Mouse (Mus musculus) hindbrain, embryonic 12.5 days (tissue): ENCODE measurements around the gene Mthfd1. TPM values are rescaled to one million over a fixed set of nuclear protein-coding genes. Genes with fewer than 3 reads are reported as not detected.

ENCODE experiments used
- ATAC-seq: fragments of 200-750 bp; cut with Nextera tagmentation; 2 replicates; pipeline ENCODE4 v1.8.0; 2017; ENCODE audit warnings: moderate TSS enrichment; ENCODE audit not compliant: low FRiP score
- H3K27ac ChIP-seq: fragments of 300-500 bp; sonication (generic); 2 replicates; pipeline ENCODE4 v1.5.1; 2016; ENCODE audit warnings: mild to moderate bottlenecking
- H3K27me3 ChIP-seq: fragments of 300-500 bp; sonication (generic); 2 replicates; pipeline ENCODE4 v1.6.1; 2016; ENCODE audit warnings: mild to moderate bottlenecking
- H3K36me3 ChIP-seq: fragments of 300-500 bp; sonication (generic); 2 replicates; pipeline ENCODE4 v1.6.1; 2016; ENCODE audit warnings: mild to moderate bottlenecking
- H3K4me1 ChIP-seq: fragments of 300-500 bp; sonication (generic); 2 replicates; pipeline ENCODE4 v1.6.1; 2016
- H3K4me2 ChIP-seq: fragments of 300-500 bp; sonication (generic); replicated peaks from 2 replicates; pipeline ENCODE4 v1.6.1; 2016; ENCODE audit warnings: mild to moderate bottlenecking
- H3K4me3 ChIP-seq: fragments of 300-500 bp; sonication (generic); 2 replicates; pipeline ENCODE4 v1.5.1; 2016; ENCODE audit warnings: mild to moderate bottlenecking
- H3K9ac ChIP-seq: fragments of 300-500 bp; sonication (generic); 2 replicates; pipeline ENCODE4 v1.6.1; 2016; ENCODE audit warnings: mild to moderate bottlenecking, moderate library complexity
- H3K9me3 ChIP-seq: fragments of 300-500 bp; sonication (generic); replicated peaks from 2 replicates; pipeline ENCODE4 v1.6.1; 2016; ENCODE audit warnings: mild to moderate bottlenecking
- WGBS: fragments of 180-500 bp; shearing (Covaris S2); methylation state at CpG from one replicate; pipeline ENCODE4 v1.1.7; 2016; 5-methylcytosine and 5-hydroxymethylcytosine counted together
- polyA plus RNA-seq: library from polyadenylated mRNA; unstranded; fragments of >200 nt; fragmentation: Nextera tagmentation; extraction: Ambion mirVana; gene quantifications from 2 replicates; pipeline ENCODE4 v1.2.1, GENCODE M21; 2016

The Mthfd1 gene
- polyA plus RNA-seq, 1 experiment from 2014 or later, result 46.3 TPM

DNA sequence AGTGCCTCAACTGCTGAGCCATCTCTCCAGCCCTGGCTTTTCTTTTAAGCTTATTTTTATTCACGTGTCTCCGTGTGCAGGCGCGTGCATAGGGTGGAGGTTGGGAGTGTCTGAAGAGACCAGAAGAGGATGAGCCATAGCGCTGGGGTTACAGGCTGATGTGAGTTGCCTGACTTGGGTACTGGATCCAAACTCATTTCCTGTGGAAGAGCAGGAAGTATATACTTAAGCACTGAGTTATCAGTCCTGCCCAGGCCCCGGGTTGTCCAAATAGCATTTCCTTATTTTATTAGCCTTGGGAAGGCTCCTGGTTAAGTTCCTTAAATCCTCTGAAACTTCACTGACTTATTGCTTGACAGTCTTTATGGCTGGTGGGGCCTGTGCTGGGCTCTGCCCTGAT lies 54.9 kb downstream of the Mthfd1 start:
- WGBS, result 93% methylated on average over 6 of the region's 6 CpGs
- Histone ChIP-seq H3K9me3 (no peaks in the 10 kb centered on the region), H3K4me3 (no peak overlapping the region), H3K9ac (no peak overlapping the region), H3K27ac (no peak overlapping the region), H3K27me3 (no peaks in the 10 kb centered on the region), H3K4me1 (peaks cover 19% of the 10 kb centered on the region), H3K36me3 (peaks cover 23% of the 10 kb centered on the region), H3K4me2 (no peak overlapping the region)
- ATAC-seq, result no peak

DNA sequence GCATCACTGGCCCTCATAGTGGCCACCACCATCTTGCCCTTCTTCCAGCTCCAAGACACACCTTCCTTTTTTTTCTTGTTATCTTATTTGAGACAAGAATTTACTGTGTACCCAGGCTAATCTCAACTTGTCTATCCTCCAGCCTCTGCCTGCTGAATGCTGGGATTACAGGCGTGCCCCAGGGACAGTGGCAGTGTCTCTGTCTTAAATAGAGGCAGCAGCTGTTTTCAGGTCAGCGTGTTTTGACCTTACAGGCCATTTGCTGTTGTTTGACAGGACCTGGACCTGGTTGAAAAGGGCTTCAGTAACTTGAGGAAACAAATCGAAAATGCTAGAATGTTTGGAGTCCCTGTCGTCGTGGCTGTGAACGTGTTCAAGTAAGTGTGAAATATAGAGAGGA lies 55.5 kb downstream of the Mthfd1 start:
- peaks cover 19% of the 10 kb centered on the region for H3K4me1 ChIP-seq
- H3K9ac ChIP-seq, result no peak overlapping the region
- no peak for ATAC-seq
- H3K4me3 ChIP-seq, result no peak overlapping the region
- peaks cover 22% of the 10 kb centered on the region for H3K36me3 ChIP-seq
- no peaks in the 10 kb centered on the region for H3K27me3 ChIP-seq
- 72% methylated on average over 6 of the region's 6 CpGs for WGBS
- no peak overlapping the region for H3K27ac ChIP-seq
- no peaks in the 10 kb centered on the region for H3K9me3 ChIP-seq
- no peak overlapping the region for H3K4me2 ChIP-seq

GRCm38 (mm10) chr12:76311227-76311626 lies 56.1 kb downstream of the Mthfd1 start:
- Histone ChIP-seq H3K4me1 (peaks cover 19% of the 10 kb centered on the region), H3K27me3 (no peaks in the 10 kb centered on the region), H3K9ac (no peak overlapping the region), H3K4me3 (no peak overlapping the region), H3K4me2 (no peak overlapping the region), H3K27ac (no peak overlapping the region), H3K9me3 (no peaks in the 10 kb centered on the region), H3K36me3 (peaks cover 24% of the 10 kb centered on the region)
- no peak for ATAC-seq
- WGBS, result 94% methylated on average over 9 of the region's 9 CpGs

DNA sequence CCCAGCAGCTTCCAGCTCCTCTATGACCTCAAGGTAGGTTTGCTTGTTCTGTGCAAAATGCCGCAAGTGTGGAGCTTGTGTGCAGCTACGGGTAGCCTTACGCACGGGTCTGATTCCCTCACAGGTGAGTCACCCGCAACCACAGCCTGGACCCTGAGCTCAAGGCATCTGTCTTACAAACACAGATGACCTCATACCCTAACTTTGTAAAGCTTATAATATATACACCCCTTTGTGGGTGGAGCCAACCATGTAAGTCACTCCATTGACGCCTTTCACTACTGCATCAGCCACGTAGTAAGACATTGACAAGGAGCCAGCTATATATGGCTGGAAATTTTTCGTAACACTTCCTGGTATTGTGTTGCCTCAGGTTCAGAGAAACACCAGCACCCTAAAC lies 56.9 kb downstream of the Mthfd1 start:
- WGBS, result 94% methylated on average over 8 of the region's 8 CpGs
- Histone ChIP-seq H3K4me1 (peaks cover 15% of the 10 kb centered on the region), H3K36me3 (peaks cover 24% of the 10 kb centered on the region), H3K27me3 (no peaks in the 10 kb centered on the region), H3K9ac (no peak overlapping the region), H3K9me3 (no peaks in the 10 kb centered on the region), H3K4me3 (no peak overlapping the region), H3K27ac (no peak overlapping the region), H3K4me2 (no peak overlapping the region)
- ATAC-seq, result no peak

GRCm38 (mm10) chr12:76318282-76319212 lies 63.4 kb downstream of the Mthfd1 start:
- WGBS, result 76% methylated on average over 9 of the region's 9 CpGs
- no peaks in the 10 kb centered on the region for H3K4me1 ChIP-seq
- H3K9me3 ChIP-seq, result no peaks in the 10 kb centered on the region
- no peak overlapping the region for H3K27ac ChIP-seq
- H3K4me2 ChIP-seq, result no peak overlapping the region
- H3K36me3 ChIP-seq, result 0 out of 2 replicates have a peak, but pooled peaks cover 11% of the 10 kb centered on the region
- no peak overlapping the region for H3K4me3 ChIP-seq
- no peak for ATAC-seq
- no peak overlapping the region for H3K9ac ChIP-seq
- H3K27me3 ChIP-seq, result no peaks in the 10 kb centered on the region

DNA sequence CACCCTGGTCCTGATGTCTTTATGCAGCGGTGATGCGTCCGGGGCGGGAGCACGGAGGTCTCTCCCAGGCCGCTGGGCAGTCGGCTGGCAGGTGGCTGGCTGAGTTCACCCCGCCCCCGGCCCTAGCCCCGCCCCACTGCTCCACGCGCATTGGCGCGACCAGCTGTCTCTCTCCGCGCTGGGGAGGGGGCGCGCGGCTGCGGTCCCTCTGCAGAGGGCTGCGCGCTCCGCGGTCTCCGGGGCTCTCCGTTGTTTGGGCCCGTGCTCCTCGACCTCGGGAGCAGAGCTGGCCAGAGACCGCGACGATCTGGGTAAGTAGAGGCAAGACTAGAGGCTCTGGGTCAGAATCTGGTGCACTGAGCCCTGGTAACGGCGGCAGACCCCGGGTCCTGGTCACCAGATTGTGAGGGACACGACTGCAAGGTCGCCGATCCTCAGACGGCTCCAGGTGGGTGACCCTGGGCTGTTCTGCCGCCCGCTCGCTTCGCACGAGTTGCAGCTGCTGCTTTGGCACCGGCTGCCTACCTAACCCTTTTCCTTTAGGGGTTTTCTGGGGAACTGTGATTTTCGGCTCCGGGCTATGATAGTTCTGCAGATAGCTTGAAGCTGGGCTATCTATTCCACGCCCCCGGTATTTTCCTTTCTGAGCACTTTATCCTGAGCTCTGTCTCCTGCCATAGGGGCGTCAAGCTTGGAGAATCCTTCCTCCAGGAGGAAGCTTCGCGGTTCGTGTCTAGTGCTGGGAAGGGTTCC lies 69.8 kb downstream of the Mthfd1 start, which contains the start of gene Akap5:
Akap5 (plus strand) TSS at position 213 of the 753 bp plus-strand sequence.
- Histone ChIP-seq H3K4me3 (peak within 1 kb of the TSS; percentile 60), H3K4me2 (peak within 1 kb of the TSS; percentile 88), H3K27ac (peak within 1 kb of the TSS; percentile 44), H3K36me3 (peaks cover 11% of the 10 kb centered on the region; the same call in 1 of the 2 replicates), H3K9ac (peak within 1 kb of the TSS; percentile 76), H3K27me3 (peaks cover 6% of the 10 kb centered on the region; the same call in 1 of the 2 replicates), H3K4me1 (no peaks in the 10 kb centered on the region), H3K9me3 (no peaks in the 10 kb centered on the region)
- 3% methylated on average over 53 of the region's 53 CpGs for WGBS
- ATAC-seq, result peak; percentile 99

DNA sequence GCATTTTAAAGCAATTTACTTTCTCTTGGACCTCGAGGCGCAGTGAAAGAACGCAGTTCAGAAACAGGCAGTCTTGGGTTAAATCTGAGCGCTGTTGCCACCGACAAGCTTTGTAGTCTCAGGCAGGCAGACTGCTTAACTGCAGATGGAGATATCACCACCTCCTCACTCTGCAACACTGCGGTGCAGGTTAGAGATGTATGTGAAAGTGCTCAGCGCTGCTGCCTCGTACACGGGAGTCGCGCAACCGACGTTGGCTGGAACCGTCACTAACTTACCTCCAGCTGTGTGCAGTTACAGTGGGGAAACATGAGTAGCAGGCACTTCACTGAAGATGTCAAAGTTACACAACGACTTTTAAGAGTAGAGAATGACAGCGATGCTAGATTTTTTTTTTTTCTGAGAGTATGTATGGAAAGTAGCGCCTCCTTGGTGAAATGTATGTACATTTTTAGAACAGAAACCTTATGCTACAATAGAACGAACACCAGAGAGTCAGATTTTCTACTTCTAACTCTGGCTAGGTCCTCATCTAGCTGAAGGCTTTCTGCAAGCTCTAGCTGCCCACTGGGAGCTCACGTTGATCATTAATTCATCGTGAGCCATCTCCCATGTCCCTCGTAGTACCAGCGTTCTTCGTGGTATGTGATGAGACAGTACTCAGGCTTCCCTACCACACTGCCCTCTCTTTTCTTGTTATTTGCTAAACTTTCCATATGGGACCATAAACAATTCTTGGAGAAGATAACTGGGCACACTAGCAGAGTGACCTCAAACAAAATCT lies 71.5 kb downstream of the Mthfd1 start:
- no peaks in the 10 kb centered on the region for H3K9me3 ChIP-seq
- no peak overlapping the region for H3K4me3 ChIP-seq
- H3K27me3 ChIP-seq, result peaks cover 6% of the 10 kb centered on the region; the same call in 1 of the 2 replicates
- no peak for ATAC-seq
- no peak overlapping the region for H3K27ac ChIP-seq
- H3K9ac ChIP-seq, result no peak overlapping the region
- H3K4me1 ChIP-seq, result no peaks in the 10 kb centered on the region
- no peak overlapping the region for H3K4me2 ChIP-seq
- 90% methylated on average over 23 of the region's 23 CpGs for WGBS
- peaks cover 8% of the 10 kb centered on the region; the same call in 1 of the 2 replicates for H3K36me3 ChIP-seq

DNA sequence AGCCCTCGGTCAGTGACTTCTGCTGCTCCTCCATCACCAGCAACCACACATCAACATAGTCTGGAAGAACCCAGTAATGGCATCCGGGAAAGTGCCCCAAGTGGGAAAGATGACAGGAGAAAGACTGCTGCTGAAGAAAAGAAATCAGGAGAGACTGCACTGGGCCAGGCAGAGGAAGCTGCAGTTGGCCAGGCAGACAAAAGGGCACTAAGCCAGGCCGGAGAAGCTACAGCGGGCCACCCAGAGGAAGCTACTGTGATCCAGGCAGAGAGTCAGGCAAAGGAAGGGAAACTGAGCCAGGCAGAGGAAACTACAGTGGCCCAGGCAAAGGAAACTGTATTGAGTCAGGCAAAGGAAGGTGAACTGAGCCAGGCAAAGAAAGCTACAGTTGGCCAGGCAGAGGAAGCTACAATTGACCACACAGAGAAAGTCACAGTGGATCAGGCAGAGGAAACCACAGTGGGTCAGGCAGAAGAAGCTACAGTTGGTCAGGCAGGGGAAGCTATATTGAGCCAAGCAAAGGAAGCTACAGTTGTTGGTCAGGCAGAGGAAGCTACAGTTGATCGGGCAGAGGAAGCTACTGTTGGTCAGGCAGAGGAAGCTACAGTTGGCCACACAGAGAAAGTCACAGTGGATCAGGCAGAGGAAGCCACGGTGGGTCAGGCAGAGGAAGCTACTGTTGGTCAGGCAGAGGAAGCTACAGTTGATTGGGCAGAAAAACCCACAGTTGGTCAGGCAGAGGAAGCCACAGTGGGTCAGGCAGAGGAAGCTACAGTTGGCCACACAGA lies 73.7 kb downstream of the Mthfd1 start:
- ATAC-seq, result no peak
- no peak overlapping the region for H3K4me2 ChIP-seq
- H3K27me3 ChIP-seq, result peaks cover 6% of the 10 kb centered on the region; the same call in 1 of the 2 replicates
- no peaks in the 10 kb centered on the region for H3K9me3 ChIP-seq
- WGBS, result 95% methylated on average over 6 of the region's 6 CpGs
- no peak overlapping the region for H3K9ac ChIP-seq
- no peak overlapping the region for H3K27ac ChIP-seq
- H3K4me3 ChIP-seq, result no peak overlapping the region
- H3K36me3 ChIP-seq, result peaks cover 8% of the 10 kb centered on the region; the same call in 1 of the 2 replicates
- no peaks in the 10 kb centered on the region for H3K4me1 ChIP-seq

- WGBS, result 95% methylated on average over 5 of the region's 5 CpGs
- Histone ChIP-seq H3K27me3 (no peaks in the 10 kb centered on the region), H3K36me3 (peaks cover 2% of the 10 kb centered on the region; the same call in 1 of the 2 replicates), H3K4me1 (no peaks in the 10 kb centered on the region), H3K27ac (no peak overlapping the region), H3K4me2 (no peak overlapping the region), H3K4me3 (no peak overlapping the region), H3K9me3 (no peaks in the 10 kb centered on the region), H3K9ac (no peak overlapping the region)
- no peak for ATAC-seq
These were observed 78.6 kb downstream of the Mthfd1 start for GRCm38 (mm10) chr12:76333688-76334087.

DNA sequence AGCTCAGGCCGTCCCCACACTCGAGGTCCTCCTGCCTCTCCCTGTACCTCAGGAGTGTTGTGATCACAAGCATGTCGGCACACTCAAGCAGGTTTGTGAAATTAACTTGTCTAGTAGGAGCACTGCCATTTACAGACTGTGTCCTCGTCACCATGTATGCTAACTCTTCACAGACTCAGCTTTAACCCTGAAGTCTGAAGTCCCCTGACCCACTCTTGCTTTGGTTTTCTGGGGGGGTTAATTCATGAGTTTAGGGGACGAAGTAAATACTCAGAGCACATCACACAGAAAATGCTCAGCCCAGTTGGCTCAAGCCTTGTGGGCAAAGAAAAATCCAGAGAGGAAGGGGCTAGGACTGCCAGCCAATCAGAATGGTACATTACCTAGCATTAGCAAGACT lies 80.5 kb downstream of the Mthfd1 start:
- ATAC-seq, result no peak
- H3K9ac ChIP-seq, result no peak overlapping the region
- no peak overlapping the region for H3K4me3 ChIP-seq
- H3K27ac ChIP-seq, result no peak overlapping the region
- no peaks in the 10 kb centered on the region for H3K36me3 ChIP-seq
- H3K27me3 ChIP-seq, result no peaks in the 10 kb centered on the region
- WGBS, result 87% methylated on average over 5 of the region's 5 CpGs
- no peaks in the 10 kb centered on the region for H3K9me3 ChIP-seq
- no peaks in the 10 kb centered on the region for H3K4me1 ChIP-seq
- no peak overlapping the region for H3K4me2 ChIP-seq
